Mouse (Mus musculus) T-helper 1 cell (primary cell): ENCODE results near the gene Maneal.

Experiments
- in situ Hi-C: fragments of 300-600 bp; cut with MboI, MseI; formaldehyde crosslinking; loops from one replicate; pipeline ENCODE4 v1.15.1; 2025; ENCODE audit warnings: high pct_unique_total_duplicates

Maneal gene

DNA sequence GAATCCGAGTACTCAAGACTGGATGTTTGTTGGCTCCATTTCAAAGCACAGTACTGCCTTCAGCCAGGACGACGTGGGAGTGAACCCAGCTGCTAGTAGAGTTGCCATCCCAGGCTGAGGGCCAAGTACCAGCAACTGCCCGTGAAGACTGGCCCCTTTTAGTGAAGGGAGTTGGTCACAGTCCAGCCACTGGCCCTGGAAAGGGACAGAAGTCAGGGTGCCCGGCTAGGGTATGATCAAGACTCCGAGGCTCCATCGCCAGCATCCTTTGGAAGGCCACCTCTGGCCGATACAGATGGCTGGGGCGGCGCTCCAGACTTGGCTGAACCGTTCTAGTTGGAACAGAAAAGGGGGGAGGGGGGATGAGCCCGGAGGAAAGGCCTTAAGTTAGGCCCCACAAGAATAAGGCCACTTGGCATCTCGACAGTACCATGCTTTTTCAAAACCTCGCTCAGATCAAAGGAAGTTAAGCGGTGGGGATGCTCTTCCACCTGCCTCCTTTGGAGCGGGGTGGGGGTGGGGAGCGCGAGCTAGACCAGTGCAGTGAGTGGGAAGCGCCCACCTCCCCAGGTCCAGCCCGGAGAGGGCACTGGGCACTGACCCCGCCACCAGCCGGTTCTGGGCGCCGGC is 12.2 kb downstream of the Maneal start:
- in situ Hi-C loops, result no loop called here

DNA sequence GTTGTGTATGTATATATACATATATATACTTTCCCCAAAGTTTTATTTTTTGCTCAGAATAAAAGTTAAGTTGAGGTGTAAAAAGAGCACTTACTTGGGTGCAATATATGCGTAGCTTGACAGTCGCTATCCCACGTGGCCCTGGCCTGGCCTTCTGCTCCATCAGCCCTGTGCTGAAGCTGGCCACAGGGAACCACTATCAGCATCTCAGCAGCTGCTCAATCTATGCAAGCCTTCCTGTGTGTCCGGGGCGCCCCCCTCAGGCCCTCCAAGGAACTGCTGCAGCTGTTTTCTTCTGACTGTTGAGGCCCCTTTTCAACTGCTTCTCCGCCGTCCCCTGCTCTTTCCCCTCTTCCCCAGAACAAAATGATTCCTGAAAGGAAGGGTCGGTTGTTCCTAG is 14.4 kb downstream of the Maneal start:
- in situ Hi-C loops, result no loop called here

DNA sequence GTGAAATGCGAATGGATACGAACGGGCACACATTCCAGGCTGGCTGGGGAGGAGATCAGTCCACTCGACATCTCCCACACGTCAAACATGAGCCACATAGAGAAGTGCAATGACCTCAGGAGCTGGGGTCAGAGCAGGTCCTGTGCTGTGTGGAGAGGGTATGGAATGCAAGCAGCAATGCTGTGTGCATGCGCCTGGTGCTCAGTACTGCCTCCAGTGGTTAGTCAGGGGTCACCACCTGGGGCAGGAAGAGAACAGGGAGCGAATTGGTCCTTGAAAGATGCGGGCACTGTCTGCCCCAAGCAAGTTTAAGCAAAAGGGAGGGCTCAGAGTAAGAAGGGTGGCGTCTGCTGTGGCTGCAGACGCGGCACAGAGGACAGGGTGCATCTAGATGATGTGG is 18.5 kb downstream of the Maneal start:
- in situ Hi-C loops, result no loop called here

DNA sequence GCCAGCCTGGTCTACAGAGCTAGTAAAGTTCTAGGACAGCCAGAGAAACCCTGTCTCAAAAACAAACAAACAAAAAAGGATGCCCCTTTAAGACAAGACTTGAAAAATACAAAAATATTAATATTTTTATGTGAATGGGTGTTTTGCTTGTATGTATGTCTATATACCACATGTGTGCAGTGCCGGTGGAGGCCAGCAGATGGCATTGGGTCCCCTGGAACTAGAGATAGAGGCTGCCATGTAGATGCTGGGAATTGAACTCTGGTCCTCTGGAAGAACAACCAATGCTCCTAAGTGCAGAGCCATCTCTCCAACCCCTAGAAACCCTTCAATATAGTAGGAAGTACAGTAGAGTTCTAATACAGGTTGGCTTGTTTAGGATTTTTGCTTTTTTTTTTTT is 21.0 kb downstream of the Maneal start:
- in situ Hi-C loops, result no loop called here

DNA sequence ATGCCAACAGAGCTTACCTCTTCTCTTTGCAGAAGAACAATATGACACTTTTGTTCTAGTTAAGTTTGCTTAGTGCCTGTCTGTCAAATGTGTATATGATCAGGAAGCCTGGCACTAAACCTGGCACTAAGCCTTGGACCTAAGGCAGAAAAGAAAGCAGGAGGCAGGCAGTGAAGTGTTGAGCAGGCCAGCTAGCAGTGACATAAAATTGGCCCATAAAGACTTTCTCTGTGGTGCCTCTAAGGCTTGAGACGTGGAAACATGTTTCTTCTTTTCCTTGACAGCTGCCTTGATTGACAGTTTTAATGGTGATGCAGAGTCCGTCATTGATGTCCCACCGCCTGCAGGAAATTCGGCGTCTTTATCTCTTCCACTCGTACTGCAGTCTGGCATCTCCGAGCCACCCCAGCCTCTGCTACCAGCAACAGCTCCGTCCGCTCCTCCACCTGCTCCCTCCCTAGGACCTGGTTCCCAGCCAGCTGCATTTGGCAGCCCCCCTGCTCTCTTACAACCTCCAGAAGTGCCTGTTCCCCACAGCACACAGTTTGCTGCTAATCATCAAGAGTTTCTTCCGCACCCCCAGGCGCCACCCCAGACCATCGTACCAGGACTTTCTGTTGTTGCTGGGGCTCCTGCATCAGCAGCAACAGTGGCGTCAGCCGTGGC is 23.8 kb downstream of the Maneal start:
- in situ Hi-C loops, result loop anchor here (5.0 kb wide), 1 partner anchor 96 kb away; the partner anchor contains the start of gene Inpp5b

DNA sequence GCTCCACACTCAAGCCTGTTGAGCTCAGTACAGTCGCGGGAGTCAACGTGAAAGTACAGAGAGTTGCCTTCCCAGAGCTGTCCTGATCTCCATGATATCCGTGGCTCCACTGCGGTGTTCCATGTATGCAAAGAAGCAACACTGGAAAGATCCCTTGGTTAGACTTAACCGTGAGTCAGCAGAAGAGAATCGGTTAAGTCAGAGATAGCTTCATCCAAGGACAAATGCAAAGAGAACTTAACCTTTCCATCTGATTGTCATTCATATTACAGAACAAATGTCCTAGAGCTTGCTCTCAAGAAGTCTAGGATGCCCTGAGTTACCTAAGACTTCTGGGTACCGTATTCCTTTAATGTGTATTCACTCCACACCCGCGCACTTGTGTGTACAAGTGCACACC is 29.2 kb downstream of the Maneal start:
- in situ Hi-C loops, result no loop called here

DNA sequence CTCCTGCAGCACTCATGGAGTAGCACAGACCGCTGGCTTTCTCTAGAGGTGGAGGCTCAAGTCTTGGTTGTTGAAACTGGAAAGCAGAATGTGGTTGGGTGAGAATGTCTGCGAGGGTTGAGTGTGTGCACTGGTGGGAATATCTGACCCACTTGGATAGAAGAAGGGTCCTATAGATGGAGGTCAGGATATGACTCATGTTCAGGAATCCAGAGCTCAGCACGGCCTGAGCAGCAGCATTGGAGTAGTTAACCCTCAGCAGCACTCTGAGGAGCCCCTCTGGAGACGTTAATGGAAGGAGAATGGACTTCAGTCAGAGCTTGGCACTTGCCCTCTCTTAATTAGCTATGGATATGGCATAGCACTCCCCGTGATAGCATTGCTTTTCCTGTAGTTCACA is 32.3 kb downstream of the Maneal start:
- in situ Hi-C loops, result no loop called here

DNA sequence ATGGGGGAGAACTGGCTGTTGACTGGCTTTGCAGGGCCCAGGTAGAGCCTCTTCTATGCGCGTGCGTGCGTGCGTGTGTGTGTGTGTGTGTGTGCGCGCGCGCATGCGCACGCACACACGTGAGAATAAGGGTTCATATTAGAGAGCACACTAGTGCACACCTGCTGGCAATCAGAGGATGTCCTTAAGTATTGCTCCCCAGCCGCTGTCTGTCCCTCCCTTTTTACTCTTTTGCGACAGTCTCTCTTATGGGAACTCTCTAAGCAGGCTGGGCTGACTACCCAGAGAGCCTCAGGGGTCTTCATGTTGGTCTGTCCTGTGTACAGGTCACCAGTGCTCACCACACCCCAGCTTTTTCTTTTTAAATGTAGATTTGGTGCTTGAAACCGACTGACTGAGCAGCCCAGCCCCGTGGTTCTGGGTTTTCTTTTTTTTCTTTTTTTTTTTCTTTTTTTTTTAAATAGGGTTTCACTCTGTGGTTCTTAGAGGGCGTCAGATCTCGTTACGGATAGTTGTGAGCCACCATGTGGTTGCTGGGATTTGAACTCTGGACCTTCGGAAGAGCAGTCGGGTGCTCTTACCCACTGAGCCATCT is 36.5 kb downstream of the Maneal start:
- in situ Hi-C loops, result no loop called here

DNA sequence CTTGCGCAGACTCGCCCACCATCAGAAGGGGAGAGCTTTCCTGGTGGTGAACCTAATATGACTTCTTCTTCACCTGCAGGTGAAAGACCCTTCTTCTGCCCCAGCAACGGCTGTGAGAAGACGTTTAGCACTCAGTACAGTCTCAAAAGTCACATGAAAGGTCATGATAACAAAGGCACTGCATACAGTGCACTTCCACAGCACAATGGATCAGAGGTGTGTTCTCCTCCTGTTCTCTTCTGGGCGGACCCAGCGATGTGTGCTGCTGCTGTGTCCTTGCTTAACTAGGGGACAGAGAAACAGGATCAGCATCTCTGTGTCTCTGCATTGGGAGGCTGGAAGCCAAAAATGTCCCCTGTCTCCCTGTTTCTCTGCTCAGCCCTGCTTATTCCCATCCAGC is 37.0 kb downstream of the Maneal start:
- in situ Hi-C loops, result no loop called here

DNA sequence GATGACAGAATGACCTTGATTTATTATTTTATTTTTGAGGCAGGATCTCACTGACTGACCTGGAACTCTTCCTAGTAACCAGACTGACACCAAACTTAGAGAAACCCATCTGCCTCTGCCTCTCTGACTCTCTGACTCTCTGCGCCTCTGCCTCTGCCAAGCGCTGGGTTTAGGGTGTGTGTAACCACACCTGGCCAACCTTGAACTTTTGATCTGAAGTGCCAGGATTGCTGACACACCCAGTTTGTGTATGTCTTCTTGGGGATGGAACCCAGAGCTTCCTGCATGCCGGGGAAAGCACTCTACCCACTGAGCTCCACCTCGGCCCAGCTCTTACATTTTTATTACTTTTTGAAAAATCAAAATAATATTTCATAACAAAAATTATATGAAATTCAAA is 43.1 kb downstream of the Maneal start:
- in situ Hi-C loops, result no loop called here

DNA sequence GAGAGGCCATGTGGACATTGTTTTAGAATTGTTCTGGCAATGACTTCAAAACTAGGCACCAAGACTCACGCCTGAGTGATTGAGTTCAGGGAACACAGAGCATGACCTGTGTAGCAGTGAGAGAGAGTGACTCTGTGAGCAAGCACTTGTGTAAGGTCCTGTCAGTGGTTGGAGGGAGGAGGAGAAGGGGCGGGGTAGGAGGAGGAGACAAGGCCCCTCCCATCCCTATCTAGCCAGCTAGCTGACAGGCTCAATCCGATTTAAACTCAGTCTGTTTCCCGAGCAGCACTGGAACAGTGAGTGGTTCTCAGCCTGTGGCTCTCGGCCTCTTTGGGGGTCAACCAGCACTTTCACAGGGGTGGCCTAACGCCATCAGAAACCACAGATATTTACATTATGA is 44.2 kb downstream of the Maneal start:
- in situ Hi-C loops, result no loop called here

DNA sequence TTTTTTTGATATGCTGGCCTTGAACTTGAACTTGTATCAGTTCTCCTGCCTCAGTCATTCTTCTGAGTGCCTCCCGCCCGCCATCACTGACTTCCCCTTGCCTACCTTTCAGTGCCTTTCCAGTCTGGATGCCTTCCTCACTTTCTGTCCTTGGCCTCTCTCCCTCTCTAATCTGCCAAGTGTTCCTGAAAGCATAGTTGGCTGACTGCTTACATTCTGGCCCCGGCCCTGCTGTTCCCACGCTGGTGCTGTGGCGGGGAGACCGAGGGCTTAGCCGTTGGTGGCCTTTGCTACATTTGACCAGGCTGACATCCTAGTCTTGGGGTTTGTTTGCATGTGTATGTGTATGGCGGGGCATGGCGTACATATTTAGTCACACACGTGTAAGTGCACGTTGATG is 46.1 kb downstream of the Maneal start:
- in situ Hi-C loops, result no loop called here

DNA sequence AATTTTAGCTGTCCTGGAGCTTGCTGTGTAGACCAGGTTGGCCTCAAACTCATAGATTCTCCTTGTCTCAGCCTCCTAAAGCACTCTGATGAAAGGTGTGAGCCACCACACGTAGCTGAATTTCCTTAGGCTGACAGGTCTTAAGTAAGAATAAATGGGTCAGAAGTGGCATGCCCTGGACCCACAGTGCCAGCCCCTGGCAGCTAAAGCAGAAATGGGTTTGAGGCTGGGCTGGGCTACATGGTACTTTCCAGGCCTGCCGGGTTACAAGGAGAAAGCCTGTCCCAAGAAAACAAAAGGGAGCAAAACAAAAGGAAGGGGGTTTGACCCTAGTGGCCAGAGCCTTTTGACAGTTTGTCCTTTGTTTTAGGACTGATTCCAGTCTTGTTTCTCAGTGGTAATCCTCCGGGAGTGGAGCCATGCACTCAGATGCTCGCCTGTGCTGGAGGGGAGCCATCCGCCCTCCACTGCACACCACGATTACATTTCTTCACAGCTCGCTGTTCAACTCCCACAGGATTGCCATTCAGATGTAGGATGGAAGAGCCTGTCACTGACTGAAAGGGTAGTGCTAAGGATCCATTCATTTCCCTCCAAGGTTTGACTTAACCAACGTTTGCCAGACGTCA is 50.5 kb downstream of the Maneal start:
- in situ Hi-C loops, result no loop called here

DNA sequence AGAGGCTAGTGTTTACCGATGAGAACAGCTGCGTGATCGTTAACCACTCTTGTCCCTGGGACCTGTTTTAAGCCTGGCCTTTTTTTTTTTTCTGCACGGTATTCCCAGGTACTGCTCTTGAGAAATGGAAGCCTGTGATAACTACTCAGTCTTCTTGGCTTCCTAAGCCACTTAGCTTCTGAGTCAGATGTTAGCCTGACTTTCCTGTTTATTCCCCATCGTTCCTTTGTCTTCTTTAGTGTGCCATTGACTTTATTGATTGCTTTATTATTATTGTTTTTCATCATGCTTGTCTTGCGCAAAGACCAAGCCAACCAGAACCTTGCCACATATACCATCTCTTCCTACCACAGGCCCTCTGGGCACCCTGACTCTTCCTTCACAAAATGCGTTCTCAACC is 51.9 kb downstream of the Maneal start:
- in situ Hi-C loops, result no loop called here

DNA sequence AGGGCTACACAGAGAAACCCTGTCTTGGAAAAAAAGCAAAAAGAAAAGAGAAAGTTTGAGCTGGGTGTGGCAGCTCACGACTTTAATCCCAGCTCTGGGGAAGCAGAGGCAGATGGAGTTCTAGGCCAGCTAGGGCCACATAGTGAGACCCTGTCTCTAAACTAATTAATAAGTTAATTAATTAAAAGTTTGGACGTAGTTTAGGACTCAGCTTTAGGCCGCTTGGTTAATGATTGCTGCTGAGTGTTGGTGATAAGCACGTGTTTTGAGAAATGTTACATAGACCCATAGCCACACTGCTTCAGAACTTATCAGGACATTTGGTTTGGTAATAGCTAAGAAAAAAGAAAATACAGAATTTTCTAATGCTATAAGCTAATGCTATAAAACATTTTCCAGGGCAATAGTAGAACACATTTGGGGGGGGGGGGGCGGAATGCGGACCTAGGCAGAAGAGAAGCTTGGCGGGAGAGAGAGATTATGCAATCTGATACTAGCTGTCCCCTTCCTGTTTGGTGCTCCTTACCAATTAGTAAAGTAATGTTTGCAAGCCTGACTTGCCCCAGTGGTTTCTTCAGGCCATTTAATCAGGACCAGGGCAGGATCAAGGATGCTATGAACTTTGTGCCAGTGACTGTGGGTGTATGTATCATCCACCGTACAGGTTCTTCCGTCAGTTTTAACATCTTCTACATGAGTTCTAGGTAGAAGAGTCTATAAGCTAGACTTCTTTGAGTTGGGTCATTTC is 52.7 kb downstream of the Maneal start:
- in situ Hi-C loops, result no loop called here

DNA sequence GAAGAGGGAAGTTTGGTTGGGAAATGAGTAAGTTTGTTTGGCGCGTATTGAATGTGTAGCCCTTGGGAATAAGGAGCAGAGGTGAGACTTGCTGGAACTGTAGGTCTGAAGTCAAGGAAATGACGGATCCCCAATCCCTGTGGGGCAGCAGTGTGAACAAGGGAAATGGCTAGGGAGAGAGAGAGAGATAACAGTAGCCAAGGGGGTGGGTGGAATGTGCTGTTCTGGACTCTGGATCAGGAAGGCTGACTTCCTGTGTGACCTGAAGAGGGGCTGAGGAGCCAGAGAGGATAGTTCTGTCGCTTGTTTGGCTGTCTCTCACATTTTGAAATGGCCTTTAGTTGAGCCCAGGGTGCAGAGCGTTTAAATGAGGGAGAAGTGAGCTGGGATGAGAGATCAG is 53.5 kb downstream of the Maneal start:
- in situ Hi-C loops, result no loop called here
